Mouse (Mus musculus): Measurements from ENCODE around the gene Zfhx3. TPM values are rescaled to one million over a fixed set of nuclear protein-coding genes. Genes with fewer than 3 reads are reported as not detected.

The Zfhx3 gene
- polyA plus RNA-seq, 1 experiment from 2014 or later: 27.5 TPM

DNA sequence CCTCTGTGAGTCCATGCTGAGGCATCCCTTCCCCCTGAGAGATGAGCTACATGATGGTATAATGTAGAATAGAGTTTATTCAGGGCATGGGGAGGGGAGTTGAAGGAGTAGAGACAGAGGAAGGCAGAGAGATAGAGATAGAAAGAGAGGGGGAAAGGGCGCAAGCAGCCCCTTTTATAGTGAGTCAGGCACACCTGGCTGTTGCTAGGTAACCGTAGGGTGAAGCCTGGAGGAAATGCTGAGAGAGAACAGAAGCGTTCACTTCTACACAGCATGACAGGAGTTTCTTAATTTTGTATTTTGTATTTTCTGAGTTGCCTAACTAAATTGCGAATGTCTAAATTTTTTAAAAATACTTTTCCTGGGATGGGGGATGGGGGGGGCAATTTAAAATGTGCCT, 128.0 kb downstream of the Zfhx3 start:
- Histone ChIP-seq H3K4me3 (ENCODE audit: low read depth, low read length) (no peak overlapping the region), H3K4me1 (ENCODE audit: control insufficient read depth, insufficient read depth, low read length) (peaks cover 2% of the 10 kb centered on the region; the same call in 1 of the 2 replicates), H3K27me3 (ENCODE audit: control insufficient read depth, insufficient read depth, low read length) (no peaks in the 10 kb centered on the region), H3K9me3 (replicated peaks; ENCODE audit: control insufficient read depth, low read length) (no peaks in the 10 kb centered on the region), H3K27ac (replicated peaks; ENCODE audit: low read depth, low read length) (no peak overlapping the region), H3K9ac (replicated peaks; ENCODE audit: low read length) (no peak overlapping the region), H3K4me2 (ENCODE audit: low read depth, low read length) (no peak overlapping the region), H3K36me3 (replicated peaks; ENCODE audit: control insufficient read depth, insufficient read depth, low read depth, low read length) (no peaks in the 10 kb centered on the region)
- 66% methylated on average over 4 of the region's 4 CpGs for WGBS
- no peak for DNase-seq (ENCODE audit: low spot score)
- no peak for ATAC-seq (replicated peaks; ENCODE audit: insufficient number of reproducible peaks, low FRiP score, low TSS enrichment, low read depth)

DNA sequence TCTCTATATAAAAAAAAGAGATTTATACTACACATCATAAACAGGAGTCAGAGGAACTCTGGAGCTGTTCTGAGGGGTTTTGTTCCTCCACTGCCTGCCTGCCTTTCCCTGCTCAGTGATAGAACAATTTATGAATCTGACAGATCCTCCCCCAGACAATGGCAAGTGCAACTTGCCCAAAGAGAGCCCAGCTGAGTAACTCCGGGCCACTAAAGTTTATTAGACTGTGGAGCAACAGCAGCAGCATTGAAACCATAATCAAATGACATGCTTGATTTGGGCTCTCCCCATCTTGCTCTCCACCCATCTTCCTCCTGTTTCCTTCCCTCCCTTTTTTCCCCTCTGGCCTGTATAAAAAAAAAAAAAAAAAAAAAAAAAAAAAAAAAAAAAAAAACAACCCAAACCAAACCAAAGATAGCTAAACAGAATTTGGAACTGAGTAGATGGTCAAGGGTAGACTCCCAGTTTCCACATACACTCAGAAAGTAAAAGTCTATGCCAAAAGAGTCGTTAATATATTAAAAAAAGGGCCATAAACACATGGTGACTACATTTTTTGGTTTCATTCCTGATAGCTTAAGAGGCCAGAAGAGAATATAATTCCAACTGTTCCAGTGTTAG, 129.8 kb downstream of the Zfhx3 start:
- Histone ChIP-seq H3K4me3 (ENCODE audit: low read depth, low read length) (no peak overlapping the region), H3K27ac (replicated peaks; ENCODE audit: low read depth, low read length) (no peak overlapping the region), H3K36me3 (replicated peaks; ENCODE audit: control insufficient read depth, insufficient read depth, low read depth, low read length) (no peaks in the 10 kb centered on the region), H3K27me3 (ENCODE audit: control insufficient read depth, insufficient read depth, low read length) (no peaks in the 10 kb centered on the region), H3K9ac (replicated peaks; ENCODE audit: low read length) (no peak overlapping the region), H3K9me3 (replicated peaks; ENCODE audit: control insufficient read depth, low read length) (no peaks in the 10 kb centered on the region), H3K4me2 (ENCODE audit: low read depth, low read length) (no peak overlapping the region), H3K4me1 (ENCODE audit: control insufficient read depth, insufficient read depth, low read length) (peaks cover 2% of the 10 kb centered on the region; the same call in 1 of the 2 replicates)
- ATAC-seq (replicated peaks; ENCODE audit: insufficient number of reproducible peaks, low FRiP score, low TSS enrichment, low read depth): no peak
- DNase-seq (ENCODE audit: low spot score): peak; percentile 35
- WGBS: 62% methylated on average over 2 of the region's 2 CpGs

DNA sequence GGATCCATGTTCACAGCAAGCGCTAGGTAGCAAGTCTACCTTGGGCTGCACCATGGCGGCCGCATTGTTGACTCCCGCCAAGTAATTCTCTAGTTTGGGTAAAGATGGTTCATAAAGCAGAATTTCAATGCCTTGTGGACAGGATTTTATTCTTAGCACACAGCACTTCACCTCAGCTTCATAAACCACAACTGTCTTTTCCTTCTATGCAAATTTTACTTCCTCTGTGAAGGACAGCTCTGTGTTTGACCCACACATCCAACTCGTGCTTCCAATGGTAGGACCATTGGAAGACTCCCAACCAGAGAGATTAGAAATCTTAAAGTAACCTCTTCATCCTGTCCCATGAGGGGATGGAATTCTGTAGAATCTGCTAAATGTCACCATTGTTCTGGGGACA, 130.4 kb downstream of the Zfhx3 start:
- no peaks in the 10 kb centered on the region for H3K27me3 ChIP-seq (ENCODE audit: control insufficient read depth, insufficient read depth, low read length)
- H3K4me3 ChIP-seq (ENCODE audit: low read depth, low read length): no peak overlapping the region
- no peaks in the 10 kb centered on the region for H3K36me3 ChIP-seq (replicated peaks; ENCODE audit: control insufficient read depth, insufficient read depth, low read depth, low read length)
- 92% methylated on average over 5 of the region's 5 CpGs for WGBS
- no peak overlapping the region for H3K4me2 ChIP-seq (ENCODE audit: low read depth, low read length)
- H3K27ac ChIP-seq (replicated peaks; ENCODE audit: low read depth, low read length): no peak overlapping the region
- no peak for ATAC-seq (replicated peaks; ENCODE audit: insufficient number of reproducible peaks, low FRiP score, low TSS enrichment, low read depth)
- DNase-seq (ENCODE audit: low spot score): no peak
- H3K9me3 ChIP-seq (replicated peaks; ENCODE audit: control insufficient read depth, low read length): no peaks in the 10 kb centered on the region
- no peak overlapping the region for H3K9ac ChIP-seq (replicated peaks; ENCODE audit: low read length)
- peaks cover 2% of the 10 kb centered on the region; the same call in 1 of the 2 replicates for H3K4me1 ChIP-seq (ENCODE audit: control insufficient read depth, insufficient read depth, low read length)

DNA sequence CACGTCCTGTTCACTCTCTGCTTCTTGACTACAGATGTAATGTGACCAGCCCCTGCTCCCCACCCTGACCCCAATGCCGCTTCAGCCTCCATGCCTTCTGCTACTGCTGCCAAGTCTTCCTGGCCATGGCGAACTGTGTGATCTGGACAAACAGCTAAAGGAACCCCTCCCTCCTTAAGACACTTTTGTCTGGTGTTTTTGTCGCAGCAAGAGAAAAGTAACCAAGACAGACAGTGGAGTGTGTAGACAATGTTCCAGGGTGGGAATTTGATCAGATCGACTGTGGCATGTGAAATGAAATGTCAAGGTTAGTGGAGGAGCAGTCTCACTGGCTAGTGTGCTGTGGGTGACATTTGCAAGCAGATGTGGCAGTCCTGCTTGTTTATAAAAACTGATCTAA, 132.7 kb downstream of the Zfhx3 start:
- DNase-seq (ENCODE audit: low spot score) (no peak), ATAC-seq (replicated peaks; ENCODE audit: insufficient number of reproducible peaks, low FRiP score, low TSS enrichment, low read depth) (no peak)
- Histone ChIP-seq H3K27ac (replicated peaks; ENCODE audit: low read depth, low read length) (no peak overlapping the region), H3K36me3 (replicated peaks; ENCODE audit: control insufficient read depth, insufficient read depth, low read depth, low read length) (no peaks in the 10 kb centered on the region), H3K4me3 (ENCODE audit: low read depth, low read length) (no peak overlapping the region), H3K9me3 (replicated peaks; ENCODE audit: control insufficient read depth, low read length) (no peaks in the 10 kb centered on the region), H3K4me2 (ENCODE audit: low read depth, low read length) (no peak overlapping the region), H3K9ac (replicated peaks; ENCODE audit: low read length) (no peak overlapping the region), H3K4me1 (ENCODE audit: control insufficient read depth, insufficient read depth, low read length) (no peaks in the 10 kb centered on the region; the same call in 1 of the 2 replicates), H3K27me3 (ENCODE audit: control insufficient read depth, insufficient read depth, low read length) (no peaks in the 10 kb centered on the region)
- 75% methylated on average over 5 of the region's 5 CpGs for WGBS

DNA sequence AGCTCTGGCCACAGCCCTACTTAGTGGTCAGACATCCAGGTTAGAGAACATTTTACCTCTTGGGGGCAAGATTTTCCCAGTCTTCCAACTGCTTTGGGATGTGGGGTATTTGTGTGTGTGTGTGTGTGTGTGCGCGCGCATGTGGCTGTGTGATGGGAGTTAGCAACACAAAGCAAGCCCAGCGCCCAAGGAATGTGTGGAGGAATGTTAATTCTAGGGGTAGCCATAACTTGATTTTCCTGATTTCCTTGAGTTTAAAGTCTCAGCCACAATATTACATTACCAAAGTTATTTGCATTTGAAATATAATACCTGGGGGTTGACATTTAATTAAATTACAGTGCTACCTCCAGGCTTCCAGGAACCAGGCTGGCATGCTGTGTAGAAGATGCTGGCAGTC, 136.3 kb downstream of the Zfhx3 start:
- H3K36me3 ChIP-seq (replicated peaks; ENCODE audit: control insufficient read depth, insufficient read depth, low read depth, low read length): no peaks in the 10 kb centered on the region
- H3K9me3 ChIP-seq (replicated peaks; ENCODE audit: control insufficient read depth, low read length): no peaks in the 10 kb centered on the region
- 77% methylated on average over 4 of the region's 4 CpGs for WGBS
- H3K27me3 ChIP-seq (ENCODE audit: control insufficient read depth, insufficient read depth, low read length): no peaks in the 10 kb centered on the region
- no peaks in the 10 kb centered on the region; the same call in 1 of the 2 replicates for H3K4me1 ChIP-seq (ENCODE audit: control insufficient read depth, insufficient read depth, low read length)
- H3K4me3 ChIP-seq (ENCODE audit: low read depth, low read length): no peak overlapping the region
- H3K27ac ChIP-seq (replicated peaks; ENCODE audit: low read depth, low read length): no peak overlapping the region
- ATAC-seq (replicated peaks; ENCODE audit: insufficient number of reproducible peaks, low FRiP score, low TSS enrichment, low read depth) (no peak), DNase-seq (ENCODE audit: low spot score) (peak; percentile 68)
- no peak overlapping the region for H3K4me2 ChIP-seq (ENCODE audit: low read depth, low read length)
- no peak overlapping the region for H3K9ac ChIP-seq (replicated peaks; ENCODE audit: low read length)

DNA sequence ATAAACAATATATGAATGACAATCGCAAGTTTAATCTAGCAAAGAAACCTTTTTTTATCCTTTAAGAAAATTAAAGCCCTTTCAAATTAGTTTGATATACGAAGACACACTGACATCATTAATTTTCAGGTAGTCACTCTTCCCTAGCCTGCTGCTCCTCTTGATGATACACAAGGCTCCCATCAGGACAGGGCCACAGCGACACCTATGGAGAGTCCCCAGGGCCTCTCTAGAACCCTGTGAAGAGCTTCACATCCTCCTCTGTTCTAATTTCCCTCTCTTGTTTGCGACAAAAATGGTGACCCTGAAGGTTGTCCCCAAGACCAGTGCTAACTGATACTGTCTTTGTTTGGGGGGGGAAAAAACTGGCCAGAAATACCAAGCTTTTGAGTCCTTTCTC, 144.5 kb downstream of the Zfhx3 start:
- no peak overlapping the region for H3K4me3 ChIP-seq (ENCODE audit: low read depth, low read length)
- no peaks in the 10 kb centered on the region for H3K27me3 ChIP-seq (ENCODE audit: control insufficient read depth, insufficient read depth, low read length)
- DNase-seq (ENCODE audit: low spot score) (no peak), ATAC-seq (replicated peaks; ENCODE audit: insufficient number of reproducible peaks, low FRiP score, low TSS enrichment, low read depth) (no peak)
- H3K9me3 ChIP-seq (replicated peaks; ENCODE audit: control insufficient read depth, low read length): no peaks in the 10 kb centered on the region
- H3K4me2 ChIP-seq (ENCODE audit: low read depth, low read length): no peak overlapping the region
- 72% methylated on average over 4 of the region's 4 CpGs for WGBS
- H3K27ac ChIP-seq (replicated peaks; ENCODE audit: low read depth, low read length): no peak overlapping the region
- no peaks in the 10 kb centered on the region for H3K4me1 ChIP-seq (ENCODE audit: control insufficient read depth, insufficient read depth, low read length)
- no peak overlapping the region for H3K9ac ChIP-seq (replicated peaks; ENCODE audit: low read length)
- H3K36me3 ChIP-seq (replicated peaks; ENCODE audit: control insufficient read depth, insufficient read depth, low read depth, low read length): no peaks in the 10 kb centered on the region

DNA sequence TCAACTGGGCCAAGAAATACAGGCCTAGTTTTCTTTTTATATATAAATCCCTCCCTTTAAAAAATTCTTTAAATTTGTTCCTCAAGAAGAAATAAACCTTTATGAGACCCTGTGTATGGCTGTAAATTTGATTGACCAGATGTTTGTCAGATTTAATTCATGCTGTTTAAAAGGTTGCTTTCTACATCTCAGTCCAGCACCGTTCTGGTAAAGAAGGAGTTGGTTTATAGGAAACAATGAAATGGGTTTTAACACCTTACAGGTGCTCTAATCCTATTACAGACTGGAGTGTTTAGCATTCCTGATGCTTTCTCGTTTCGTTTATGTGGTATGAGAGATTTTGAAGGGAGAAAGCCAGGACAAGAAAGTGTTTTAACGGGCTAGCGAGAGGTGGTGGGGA, 147.2 kb downstream of the Zfhx3 start:
- ATAC-seq (replicated peaks; ENCODE audit: insufficient number of reproducible peaks, low FRiP score, low TSS enrichment, low read depth) (no peak), DNase-seq (ENCODE audit: low spot score) (no peak)
- no peaks in the 10 kb centered on the region for H3K9me3 ChIP-seq (replicated peaks; ENCODE audit: control insufficient read depth, low read length)
- no peaks in the 10 kb centered on the region for H3K27me3 ChIP-seq (ENCODE audit: control insufficient read depth, insufficient read depth, low read length)
- no peak overlapping the region for H3K9ac ChIP-seq (replicated peaks; ENCODE audit: low read length)
- H3K36me3 ChIP-seq (replicated peaks; ENCODE audit: control insufficient read depth, insufficient read depth, low read depth, low read length): no peaks in the 10 kb centered on the region
- no peak overlapping the region for H3K27ac ChIP-seq (replicated peaks; ENCODE audit: low read depth, low read length)
- H3K4me2 ChIP-seq (ENCODE audit: low read depth, low read length): no peak overlapping the region
- no peaks in the 10 kb centered on the region for H3K4me1 ChIP-seq (ENCODE audit: control insufficient read depth, insufficient read depth, low read length)
- no peak overlapping the region for H3K4me3 ChIP-seq (ENCODE audit: low read depth, low read length)
- WGBS: 76% methylated on average over 5 of the region's 5 CpGs

DNA sequence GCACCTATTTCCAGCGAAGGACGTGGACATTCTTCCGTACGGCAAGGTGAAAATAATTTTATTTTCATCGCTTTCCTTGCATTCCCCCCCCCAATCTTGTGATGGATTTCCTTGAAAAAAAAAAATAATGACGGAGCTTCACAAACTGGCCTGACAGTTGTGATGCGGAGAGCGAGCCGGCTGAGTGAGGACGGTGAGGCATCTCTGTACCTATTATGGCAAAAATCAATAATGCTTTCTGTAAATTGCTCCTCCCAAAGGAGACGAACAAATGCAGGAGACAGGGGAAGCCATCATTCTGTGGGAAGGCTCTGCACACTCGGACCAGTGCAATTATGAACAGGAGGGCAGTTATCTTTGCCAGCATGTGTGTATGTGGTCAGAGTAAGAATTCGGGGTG, 156.2 kb downstream of the Zfhx3 start:
- WGBS: 83% methylated on average over 13 of the region's 13 CpGs
- Histone ChIP-seq H3K27ac (replicated peaks; ENCODE audit: low read depth, low read length) (no peak overlapping the region; the same call in 1 of the 2 replicates), H3K4me3 (ENCODE audit: low read depth, low read length) (no peak overlapping the region), H3K9me3 (replicated peaks; ENCODE audit: control insufficient read depth, low read length) (no peaks in the 10 kb centered on the region), H3K9ac (replicated peaks; ENCODE audit: low read length) (no peak overlapping the region), H3K4me1 (ENCODE audit: control insufficient read depth, insufficient read depth, low read length) (no peaks in the 10 kb centered on the region), H3K27me3 (ENCODE audit: control insufficient read depth, insufficient read depth, low read length) (no peaks in the 10 kb centered on the region), H3K36me3 (replicated peaks; ENCODE audit: control insufficient read depth, insufficient read depth, low read depth, low read length) (no peaks in the 10 kb centered on the region), H3K4me2 (ENCODE audit: low read depth, low read length) (no peak overlapping the region)
- ATAC-seq (replicated peaks; ENCODE audit: insufficient number of reproducible peaks, low FRiP score, low TSS enrichment, low read depth): no peak
- DNase-seq (ENCODE audit: low spot score): no peak

All from embryonic facial prominence, embryonic 11.5 days (tissue).